Mouse (Mus musculus) CD4-positive, CD25-positive, alpha-beta regulatory T cell, adult 4 months (primary cell): ENCODE measurements around the gene Gm17026. TPM values are rescaled to one million over a fixed set of nuclear protein-coding genes. Genes with fewer than 3 reads are reported as not detected.
"Not testable (repeated sequence)": the region's sequence is repeated elsewhere in the genome, so short reads cannot be mapped to it uniquely, and the experiment has no call there.

Source experiments
- ATAC-seq: one replicate; pipeline ENCODE4 v1.8.0; 2017
- polyA plus RNA-seq, 2 experiments: library from polyadenylated mRNA; unstranded; fragments of 100-300 nt; shearing (Covaris generic); gene quantifications; one replicate each; pipeline ENCODE4 v1.2.1; 2017

Gene Gm17026
- not detected for polyA plus RNA-seq

GRCm38 (mm10) chr14:42259948-42260347, at the start of gene Gm17026:
Gene Gm17026, minus strand, starts transcription at chr14:42260048.
- not testable (repeated sequence) for ATAC-seq

GRCm38 (mm10) chr14:42297258-42297657, 37.4 kb upstream of the Gm17026 start, which contains the start of gene Gm9611:
Gene Gm9611, minus strand, starts transcription at chr14:42297358.
- ATAC-seq: not testable (repeated sequence)

GRCm38 (mm10) chr14:42216766-42217537, 42.9 kb downstream of the Gm17026 start:
- not testable (repeated sequence) for ATAC-seq

Other genes with a start within 250 kb of the Gm17026 start
- gene Gm7951, start 142.7 kb downstream of the Gm17026 start, polyA plus RNA-seq: not detected
- not detected for gene Gm17027, start 97.4 kb downstream of the Gm17026 start, polyA plus RNA-seq
- not detected for gene Gm3573, start 69.3 kb downstream of the Gm17026 start, polyA plus RNA-seq
- gene Gm9611, start 37.3 kb upstream of the Gm17026 start, polyA plus RNA-seq: not detected
- gene Gm7995, start 50.2 kb upstream of the Gm17026 start, polyA plus RNA-seq: not detected
- gene Gm8005, start 179.6 kb upstream of the Gm17026 start, polyA plus RNA-seq: not detected
- not detected for gene Gm8011, start 203.8 kb upstream of the Gm17026 start, polyA plus RNA-seq
- gene Gm8020, start 242.3 kb upstream of the Gm17026 start, polyA plus RNA-seq: not detected